Mouse (Mus musculus) MEL (cell line): ENCODE measurements at regions not wholly inside any gene's neighbourhood (a gene's known extent, or its start where the extent isn't known, plus 50 kb on each side); places are given as distances from the start of the nearest gene placed in this dataset.

Experiments
- DNase-seq: peaks from one replicate; pipeline ENCODE4 v3.0.0; 2011; ENCODE audit warnings: low read depth, low spot score
- H3K27ac ChIP-seq: 2 replicates; pipeline ENCODE4 v1.5.1; 2012; ENCODE audit warnings: low read depth, mild to moderate bottlenecking, control low read depth, low read length, moderate library complexity; ENCODE audit not compliant: control insufficient read depth
- H3K27me3 ChIP-seq, 2 experiments: fragments of 150-350 bp in 1 of 2; sonication (generic) in 1 of 2; 2 replicates each; pipeline ENCODE4 v1.6.1; 2012; ENCODE audit warnings: low read length in 2 of 2, mild to moderate bottlenecking in 2 of 2, improper control_type of control experiment in 1 of 2, moderate library complexity in 1 of 2; ENCODE audit not compliant: insufficient read depth in 2 of 2, control insufficient read depth in 1 of 2
- H3K36me3 ChIP-seq, 2 experiments: 2 replicates each; pipeline ENCODE4 v1.6.1; 2012 to 2014; ENCODE audit warnings: low read length in 2 of 2, improper control_type of control experiment in 1 of 2, inconsistent platforms in 1 of 2, mild to moderate bottlenecking in 1 of 2; ENCODE audit not compliant: insufficient read depth in 2 of 2, control insufficient read depth in 1 of 2
- H3K4me1 ChIP-seq, 2 experiments: fragments of 150-350 bp in 1 of 2; sonication (generic) in 1 of 2; 2 replicates each; pipeline ENCODE4 v1.6.1; 2012; ENCODE audit warnings: low read length in 2 of 2, improper control_type of control experiment in 1 of 2, mild to moderate bottlenecking in 1 of 2; ENCODE audit not compliant: insufficient read depth in 2 of 2, control insufficient read depth in 1 of 2
- H3K4me3 ChIP-seq, 2 experiments: fragments of 150-350 bp in 1 of 2; sonication (generic) in 1 of 2; 2 replicates each; pipeline ENCODE4 v1.5.1; 2012; ENCODE audit warnings: low read depth in 2 of 2, low read length in 2 of 2, mild to moderate bottlenecking in 2 of 2, moderate library complexity in 2 of 2, control low read depth in 1 of 2, improper control_type of control experiment in 1 of 2; ENCODE audit not compliant: control insufficient read depth in 1 of 2, insufficient read depth in 1 of 2
- H3K79me2 ChIP-seq: 2 replicates; pipeline ENCODE4 v1.6.1; 2012; ENCODE audit warnings: mild to moderate bottlenecking, low read length, moderate library complexity; ENCODE audit not compliant: control insufficient read depth, poor library complexity, insufficient read depth
- H3K9ac ChIP-seq: 2 replicates; pipeline ENCODE4 v1.6.1; 2012; ENCODE audit warnings: low read depth, mild to moderate bottlenecking, control low read depth, low read length, moderate library complexity; ENCODE audit not compliant: control insufficient read depth, poor library complexity, severe bottlenecking
- H3K9me3 ChIP-seq: fragments of 150-350 bp; sonication (generic); replicated peaks from 2 replicates; pipeline ENCODE4 v1.6.1; 2012; ENCODE audit warnings: mild to moderate bottlenecking, low read length, improper control_type of control experiment, moderate library complexity; ENCODE audit not compliant: insufficient read depth
- BHLHE40 ChIP-seq: IDR thresholded peaks from 2 replicates; pipeline ENCODE4 v1.6.1; 2012; ENCODE audit warnings: low read depth, mild to moderate bottlenecking, inconsistent platforms, low read length, improper control_type of control experiment, borderline replicate concordance
- CHD2 ChIP-seq: IDR thresholded peaks from 2 replicates; pipeline ENCODE4 v1.6.1; 2011; ENCODE audit warnings: low read length, improper control_type of control experiment
- ELF1 ChIP-seq: IDR thresholded peaks from 2 replicates; pipeline ENCODE4 v1.6.1; 2014; ENCODE audit warnings: low read depth, mild to moderate bottlenecking, inconsistent platforms, low read length, improper control_type of control experiment, moderate library complexity
- EP300 ChIP-seq, 2 experiments: IDR thresholded peaks; 2 replicates each; pipeline ENCODE4 v1.6.1; 2011; ENCODE audit warnings: improper control_type of control experiment in 2 of 2, low read length in 2 of 2, low read depth in 1 of 2, mild to moderate bottlenecking in 1 of 2
- ETS1 ChIP-seq: IDR thresholded peaks from 2 replicates; pipeline ENCODE4 v1.6.1; 2012; ENCODE audit warnings: low read depth, mild to moderate bottlenecking, inconsistent platforms, low read length, improper control_type of control experiment, moderate library complexity
- GABPA ChIP-seq: IDR thresholded peaks from 2 replicates; pipeline ENCODE4 v1.6.1; 2012; ENCODE audit warnings: low read depth, mild to moderate bottlenecking, inconsistent platforms, low read length, improper control_type of control experiment, moderate library complexity
- GATA1 ChIP-seq: IDR thresholded peaks from 2 replicates; pipeline ENCODE4 v1.6.1; 2011; ENCODE audit warnings: low read depth, low read length, improper control_type of control experiment
- MXI1 ChIP-seq: IDR thresholded peaks from 2 replicates; pipeline ENCODE4 v1.6.1; 2011; ENCODE audit warnings: mild to moderate bottlenecking, low read depth, low read length, improper control_type of control experiment
- NELFE ChIP-seq: IDR thresholded peaks from 2 replicates; pipeline ENCODE4 v1.6.1; 2011; ENCODE audit warnings: low read depth, low read length, improper control_type of control experiment
- RCOR1 ChIP-seq: IDR thresholded peaks from 2 replicates; pipeline ENCODE4 v1.6.1; 2012; ENCODE audit warnings: low read depth, mild to moderate bottlenecking, inconsistent platforms, low read length, improper control_type of control experiment
- SIN3A ChIP-seq: IDR thresholded peaks from 2 replicates; pipeline ENCODE4 v1.6.1; 2012; ENCODE audit warnings: low read length, improper control_type of control experiment, inconsistent platforms
- SMC3 ChIP-seq: IDR thresholded peaks from 2 replicates; pipeline ENCODE4 v1.6.1; 2011; ENCODE audit warnings: low read depth, low read length, improper control_type of control experiment
- TCF12 ChIP-seq: IDR thresholded peaks from 2 replicates; pipeline ENCODE4 v1.6.1; 2014; ENCODE audit warnings: low read depth, mild to moderate bottlenecking, inconsistent platforms, low read length, improper control_type of control experiment, moderate library complexity
- ZC3H11A ChIP-seq: IDR thresholded peaks from 2 replicates; pipeline ENCODE4 v1.6.1; 2012; ENCODE audit warnings: low read depth, mild to moderate bottlenecking, inconsistent platforms, low read length, improper control_type of control experiment
- ZMIZ1 ChIP-seq: IDR thresholded peaks from 2 replicates; pipeline ENCODE4 v1.6.1; 2012; ENCODE audit warnings: low read depth, mild to moderate bottlenecking, inconsistent platforms, low read length, improper control_type of control experiment, moderate library complexity

GRCm38 (mm10) chr10:43759186-43759905 lies 142.2 kb downstream of the Qrsl1 start:
- H3K27ac ChIP-seq, result peak overlapping the region; percentile 40; the same call in 1 of the 2 replicates
- no peaks in the 10 kb centered on the region for H3K27me3 ChIP-seq
- no peaks in the 10 kb centered on the region for H3K9me3 ChIP-seq
- peaks cover 0 to 43% of the 10 kb centered on the region in 2 experiments; a peak in 2 of 4 replicates for H3K36me3 ChIP-seq
- no peak overlapping the region for H3K4me3 ChIP-seq
- TF ChIP-seq ZC3H11A (no peak), SIN3A (peak; percentile 35; the same call in 1 of the 2 replicates), ZMIZ1 (no peak), GABPA (no peak), MXI1 (no peak), GATA1 (peak; percentile 90), ELF1 (no peak), SMC3 (no peak), RCOR1 (peak; percentile 57; the same call in 1 of the 2 replicates), NELFE (no peak), EP300 (IDR thresholded peaks at IDR 0.05; ENCODE audit: low read depth in 1 of 2, low read length in 2 of 2) (peak; percentile 80 to 81), ETS1 (peak; percentile 50; the same call in 1 of the 2 replicates), TCF12 (peak; percentile 73), BHLHE40 (no peak)
- peaks cover 27 to 46% of the 10 kb centered on the region in 2 experiments for H3K4me1 ChIP-seq
- peak; percentile 24 for DNase-seq
- no peaks in the 10 kb centered on the region for H3K79me2 ChIP-seq
- no peak overlapping the region for H3K9ac ChIP-seq

- no peak overlapping the region for H3K9ac ChIP-seq
- no peak overlapping the region for H3K4me3 ChIP-seq
- H3K79me2 ChIP-seq, result no peaks in the 10 kb centered on the region
- no peaks in the 10 kb centered on the region for H3K9me3 ChIP-seq
- peak; percentile 20 for DNase-seq
- H3K27ac ChIP-seq, result 0 out of 2 replicates have a peak overlapping the region, but pooled peaks have one; percentile 12
- peaks cover 30 to 51% of the 10 kb centered on the region in 2 experiments for H3K4me1 ChIP-seq
- no peaks in the 10 kb centered on the region for H3K27me3 ChIP-seq
- peaks cover 0 to 49% of the 10 kb centered on the region in 2 experiments; a peak in 2 of 4 replicates for H3K36me3 ChIP-seq
- TF ChIP-seq CHD2 (no peak), BHLHE40 (no peak)
Observed at GRCm38 (mm10) chr10:43759906-43760281, 141.7 kb downstream of the Qrsl1 start.
